Mouse (Mus musculus) myocyte (in vitro differentiated cells): ENCODE measurements around the gene Ppp2r2c. TPM values are rescaled to one million over a fixed set of nuclear protein-coding genes. Genes with fewer than 3 reads are reported as not detected.

Experiments
- H3K27me3 ChIP-seq: one replicate; pipeline ENCODE4 v1.6.1; 2011; ENCODE audit not compliant: control insufficient read depth, insufficient read depth, insufficient read length
- H3K36me3 ChIP-seq: one replicate; pipeline ENCODE4 v1.6.1; 2011; ENCODE audit not compliant: control insufficient read depth, insufficient read depth
- H3K4me2 ChIP-seq: one replicate; pipeline ENCODE4 v1.6.1; 2011; ENCODE audit warnings: low read depth, control low read depth
- H3K4me3 ChIP-seq: one replicate; pipeline ENCODE4 v1.5.1; 2011; ENCODE audit warnings: mild to moderate bottlenecking, control low read depth, moderate library complexity
- H3K79me2 ChIP-seq: one replicate; pipeline ENCODE4 v1.6.1; 2011; ENCODE audit not compliant: control insufficient read depth, insufficient read depth
- H3ac ChIP-seq: one replicate; pipeline ENCODE4 v1.6.1; 2011; ENCODE audit not compliant: control insufficient read depth, insufficient read length
- MAX ChIP-seq: IDR thresholded peaks from one replicate; pipeline ENCODE4 v1.6.1; 2011; ENCODE audit warnings: low read depth, mild to moderate bottlenecking, control low read depth
- POLR2AphosphoS2 ChIP-seq: IDR thresholded peaks from one replicate; pipeline ENCODE4 v1.6.1; 2011; ENCODE audit warnings: low read depth, control low read depth; ENCODE audit not compliant: insufficient read length
- REST ChIP-seq: IDR thresholded peaks from one replicate; pipeline ENCODE4 v1.6.1; 2011; ENCODE audit warnings: mild to moderate bottlenecking, control low read depth, moderate library complexity; ENCODE audit not compliant: insufficient read depth, insufficient read length
- TCF3 ChIP-seq: IDR thresholded peaks from one replicate; pipeline ENCODE4 v1.6.1; 2011; ENCODE audit warnings: low read depth, control low read depth; ENCODE audit not compliant: insufficient read length
- polyA plus RNA-seq: library from polyadenylated mRNA; unstranded; fragments of >200 nt; fragmentation: generic; extraction: Trizol; gene quantifications from one replicate; pipeline ENCODE4 v1.2.1, GENCODE M21; 2012; ENCODE audit warnings: missing spikeins

The Ppp2r2c gene
- polyA plus RNA-seq, 1 experiment: 0.01 TPM

- Histone ChIP-seq H3ac (no peak overlapping the region), H3K4me3 (no peak overlapping the region), H3K79me2 (no peaks in the 10 kb centered on the region), H3K4me2 (no peak overlapping the region), H3K36me3 (no peaks in the 10 kb centered on the region), H3K27me3 (no peaks in the 10 kb centered on the region)
- no peak for TF ChIP-seq REST
- TF ChIP-seq POLR2AphosphoS2: no peak
- no peak for TF ChIP-seq MAX
- TF ChIP-seq TCF3: no peak
These were observed 133.7 kb downstream of the Ppp2r2c start for GRCm38 (mm10) chr5:37002001-37002400.

Other genes starting within 250 kb of the Ppp2r2c start
- gene D5Ertd579e, start 172.5 kb upstream of the Ppp2r2c start, polyA plus RNA-seq: 12.3 TPM
- 20.3 TPM for gene Bloc1s4, start 119.9 kb upstream of the Ppp2r2c start, polyA plus RNA-seq
- 263 TPM for gene Mrfap1, start 71.7 kb upstream of the Ppp2r2c start, polyA plus RNA-seq
- gene Man2b2, start 37.9 kb upstream of the Ppp2r2c start, polyA plus RNA-seq: 9.7 TPM
- gene Wfs1, start 120.7 kb downstream of the Ppp2r2c start, polyA plus RNA-seq: 83.4 TPM
- gene Gm1043, start 216.9 kb downstream of the Ppp2r2c start, polyA plus RNA-seq: not detected